Mouse (Mus musculus): ENCODE measurements around the gene Tspan5.

DNA sequence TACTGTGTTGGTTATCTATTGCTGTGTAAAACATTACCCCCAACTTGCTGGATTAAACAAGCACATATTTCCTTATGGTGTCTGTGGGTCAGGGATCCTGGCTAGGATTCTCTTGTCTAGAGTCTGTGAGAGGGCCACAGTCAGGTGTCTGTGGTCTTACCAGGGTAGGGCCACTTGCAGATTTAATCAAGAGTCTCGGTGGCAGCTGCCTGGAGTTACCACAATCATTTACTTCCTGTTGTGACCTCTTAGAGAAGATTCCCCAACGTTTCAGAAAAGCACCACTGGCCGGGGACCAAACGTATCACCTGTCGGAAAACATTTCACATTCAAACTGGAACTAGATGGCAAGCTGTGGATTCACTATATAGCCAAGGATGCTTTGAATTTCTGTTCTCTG lies 32.8 kb upstream of the Tspan5 start:
- TF ChIP-seq CTCF (conservative IDR thresholded peaks at IDR 0.05; ENCODE audit: insufficient read depth, insufficient read length, low read depth, low read length) (no peak), POLR2A (IDR thresholded peaks at IDR 0.05; ENCODE audit: low read depth, low read length) (no peak)
